Mouse (Mus musculus): Measurements from ENCODE around the gene Msantd1.

DNA sequence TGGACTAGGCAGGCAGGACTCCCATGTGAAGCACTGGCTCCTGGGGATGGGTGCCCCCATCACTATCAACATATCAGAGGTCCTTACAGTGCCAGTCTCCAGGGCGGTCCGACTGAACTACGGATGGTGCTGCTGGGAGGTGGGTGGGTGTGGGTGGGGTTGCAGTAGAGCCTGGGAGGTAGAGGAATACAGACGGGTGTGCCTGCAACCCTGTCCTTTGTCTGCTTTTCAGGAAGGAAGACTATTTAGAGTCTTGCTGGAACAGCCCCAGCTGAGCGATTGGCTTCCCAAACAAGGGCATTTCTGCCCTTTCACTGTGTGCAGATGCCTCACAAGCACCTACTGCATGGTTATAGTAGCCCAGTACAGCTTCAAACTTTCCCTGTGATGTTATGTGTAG is 60.6 kb downstream of the Msantd1 start:
- TF ChIP-seq POLR2A (IDR thresholded peaks at IDR 0.05; ENCODE audit: control insufficient read depth, low read depth, low read length) (no peak), CTCF (IDR thresholded peaks at IDR 0.05; ENCODE audit: control insufficient read depth, insufficient read depth, insufficient replicate concordance, low read depth, low read length) (no peak)
